In genomic region chr4:150220584-150220983, GRCm38 (mm10) we compare ENCODE assay signal across 9 mouse cellular contexts. TPM values are rescaled to one million over a fixed set of nuclear protein-coding genes. Genes with fewer than 3 reads are reported as not detected.
DNase-seq lines count a peak whose midpoint lies in the region; ATAC-seq and TF ChIP-seq lines count a peak whose summit lies in the region.
"Had no signal": no experiment of that assay in that cellular context is flagged by ENCODE, and none has a peak within 500 bp of the region (broad histone marks: within the 10 kb centered on the region; RNA-seq: fewer than 3 reads in every experiment).

No protein-coding gene starts in this region.

- no peaks in the 10 kb centered on the region for H3K36me3 ChIP-seq in midbrain, embryonic 10.5 days
- H3K36me3 ChIP-seq in midbrain, postnatal 0 days (ENCODE audit: insufficient read depth, low read length) = no peaks in the 10 kb centered on the region
- H3K36me3 ChIP-seq in embryonic facial prominence, embryonic 14.5 days (ENCODE audit: control insufficient read depth, insufficient read depth, low read length) = no peaks in the 10 kb centered on the region
- no peaks in the 10 kb centered on the region for H3K36me3 ChIP-seq in kidney, postnatal 0 days (ENCODE audit: insufficient read depth, low read length)

- no peak for ATAC-seq in midbrain, postnatal 0 days (ENCODE audit: low FRiP score)
- ATAC-seq in embryonic facial prominence, embryonic 14.5 days (ENCODE audit: low read depth) = no peak
- peak; percentile 91 for ATAC-seq in kidney, postnatal 0 days (replicated peaks; ENCODE audit: low FRiP score, low read depth)

- no peak overlapping the region for H3K9ac ChIP-seq in midbrain, postnatal 0 days (replicated peaks; ENCODE audit: low read length, poor library complexity, severe bottlenecking)
- H3K9ac ChIP-seq in embryonic facial prominence, embryonic 14.5 days (ENCODE audit: low read depth, low read length) = no peak overlapping the region
- no peak overlapping the region for H3K9ac ChIP-seq in kidney, postnatal 0 days (ENCODE audit: low read depth, low read length)

- DNase-seq in midbrain, embryonic 10.5 days (ENCODE audit: low spot score) = no peak
- no peak for DNase-seq in midbrain, postnatal 0 days (ENCODE audit: low spot score)
- DNase-seq in embryonic facial prominence, embryonic 14.5 days (ENCODE audit: low spot score) = no peak
- DNase-seq in kidney, postnatal 0 days (ENCODE audit: low spot score) = peak; percentile 69
- peak; percentile 68 for DNase-seq in lung, postnatal 10 days
- DNase-seq in cerebellum, adult 8-10 months = no peak
- no peak for DNase-seq in layer of hippocampus, postnatal 14 days (ENCODE audit: low spot score in 2 of 2)
- no peak for DNase-seq in cerebellum, postnatal 36 days

- no peak for TF ChIP-seq CTCF in midbrain, postnatal 0 days (IDR thresholded peaks at IDR 0.05)
- TF ChIP-seq CTCF in kidney, postnatal 0 days (IDR thresholded peaks at IDR 0.05; ENCODE audit: low read depth) = no peak

- H3K27ac ChIP-seq in midbrain, embryonic 10.5 days (replicated peaks) = no peak overlapping the region
- H3K27ac ChIP-seq in midbrain, postnatal 0 days (ENCODE audit: low read depth, low read length) = no peak overlapping the region
- H3K27ac ChIP-seq in embryonic facial prominence, embryonic 14.5 days (replicated peaks; ENCODE audit: low read depth, low read length) = no peak overlapping the region
- H3K27ac ChIP-seq in kidney, postnatal 0 days = no peak overlapping the region

- peak overlapping the region; percentile 16 for H3K4me3 ChIP-seq in midbrain, embryonic 10.5 days
- H3K4me3 ChIP-seq in midbrain, postnatal 0 days (ENCODE audit: low read depth, low read length) = no peak overlapping the region
- peak overlapping the region; percentile 21; the same call in 1 of the 2 replicates for H3K4me3 ChIP-seq in embryonic facial prominence, embryonic 14.5 days (ENCODE audit: low read depth, low read length)
- H3K4me3 ChIP-seq in kidney, postnatal 0 days (replicated peaks; ENCODE audit: low read depth, low read length) = no peak overlapping the region

- H3K4me2 ChIP-seq in midbrain, postnatal 0 days (ENCODE audit: low read depth, low read length, poor library complexity, severe bottlenecking) = no peak overlapping the region
- peak overlapping the region; percentile 55 for H3K4me2 ChIP-seq in embryonic facial prominence, embryonic 14.5 days (ENCODE audit: low read depth, low read length)
- H3K4me2 ChIP-seq in kidney, postnatal 0 days (ENCODE audit: low read length) = peak overlapping the region; percentile 30

- H3K4me1 ChIP-seq in midbrain, embryonic 10.5 days = peaks cover 22% of the 10 kb centered on the region
- no peaks in the 10 kb centered on the region for H3K4me1 ChIP-seq in midbrain, postnatal 0 days (ENCODE audit: insufficient read depth, low read length)
- 0 out of 2 replicates have a peak, but pooled peaks cover 3% of the 10 kb centered on the region for H3K4me1 ChIP-seq in embryonic facial prominence, embryonic 14.5 days (ENCODE audit: control insufficient read depth, insufficient read depth, low read length)
- H3K4me1 ChIP-seq in kidney, postnatal 0 days (replicated peaks; ENCODE audit: insufficient read depth, low read length) = 0 out of 2 replicates have a peak, but pooled peaks cover 2% of the 10 kb centered on the region

- peaks cover 13% of the 10 kb centered on the region; the same call in 1 of the 2 replicates for H3K27me3 ChIP-seq in midbrain, embryonic 10.5 days (ENCODE audit: low read depth, poor library complexity, severe bottlenecking)
- H3K27me3 ChIP-seq in midbrain, postnatal 0 days (ENCODE audit: insufficient read depth, low read length) = no peaks in the 10 kb centered on the region
- no peaks in the 10 kb centered on the region for H3K27me3 ChIP-seq in embryonic facial prominence, embryonic 14.5 days (replicated peaks; ENCODE audit: control insufficient read depth, insufficient read depth, low read length)
- no peaks in the 10 kb centered on the region for H3K27me3 ChIP-seq in kidney, postnatal 0 days (ENCODE audit: insufficient read depth, low read length)

- no peaks in the 10 kb centered on the region for H3K9me3 ChIP-seq in midbrain, embryonic 10.5 days (replicated peaks)
- no peaks in the 10 kb centered on the region for H3K9me3 ChIP-seq in midbrain, postnatal 0 days (ENCODE audit: low read length)
- H3K9me3 ChIP-seq in embryonic facial prominence, embryonic 14.5 days (ENCODE audit: control insufficient read depth, low read length) = no peaks in the 10 kb centered on the region
- H3K9me3 ChIP-seq in kidney, postnatal 0 days (replicated peaks; ENCODE audit: low read length) = no peaks in the 10 kb centered on the region

- 20% methylated on average over 11 of the region's 11 CpGs for WGBS in midbrain, embryonic 10.5 days
- 25% methylated on average over 11 of the region's 11 CpGs for WGBS in midbrain, postnatal 0 days
- 13% methylated on average over 11 of the region's 11 CpGs for WGBS in embryonic facial prominence, embryonic 14.5 days
- 20% methylated on average over 11 of the region's 11 CpGs for WGBS in kidney, postnatal 0 days

RNA-seq across cellular contexts. Expression of gene Eno1, which starts 15.9 kb away (rescaled TPM):
- 2,531 and 3,331 TPM in 2 replicates for polyA plus RNA-seq in midbrain, embryonic 10.5 days (2016; fragmentation: Nextera tagmentation; extraction: Ambion mirVana)
- total RNA-seq in midbrain, postnatal 0 days (2014; rRNA removed) = 438 and 440 TPM in 2 replicates
- 1,069 and 1,129 TPM in 2 replicates for polyA plus RNA-seq in midbrain, postnatal 0 days (2015; fragmentation: Nextera tagmentation; extraction: Ambion mirVana)
- polyA plus RNA-seq in embryonic facial prominence, embryonic 14.5 days (2014; fragmentation: Nextera tagmentation; extraction: Ambion mirVana) = 1,320 and 1,483 TPM in 2 replicates
- polyA plus RNA-seq in kidney, postnatal 0 days (2015; fragmentation: Nextera tagmentation; extraction: Ambion mirVana) = 1,062 and 1,157 TPM in 2 replicates
- total RNA-seq in layer of hippocampus, postnatal 14 days (2021) = 100 to 1,000 TPM; 395 to 425 TPM

RNA-seq across cellular contexts. Expression of gene Car6, which starts 19.5 kb away (rescaled TPM):
- 0.12 TPM in 1 of 2 replicates, not detected in the other for polyA plus RNA-seq in midbrain, embryonic 10.5 days (2016; fragmentation: Nextera tagmentation; extraction: Ambion mirVana)
- total RNA-seq in midbrain, postnatal 0 days (2014; rRNA removed) = not detected in 2 replicates
- polyA plus RNA-seq in midbrain, postnatal 0 days (2015; fragmentation: Nextera tagmentation; extraction: Ambion mirVana) = not detected in 2 replicates
- polyA plus RNA-seq in embryonic facial prominence, embryonic 14.5 days (2014; fragmentation: Nextera tagmentation; extraction: Ambion mirVana) = not detected in 2 replicates
- polyA plus RNA-seq in kidney, postnatal 0 days (2015; fragmentation: Nextera tagmentation; extraction: Ambion mirVana) = not detected in 2 replicates
- not detected for total RNA-seq in layer of hippocampus, postnatal 14 days (2021)
- total RNA-seq: adrenal gland, postnatal 4 days had no signal

Comparison
In these comparisons a context has a peak if more than half of its experiments do, and no peak if none do; other contexts are left out.
1. H3K4me3 ChIP-seq: peak in midbrain, embryonic 10.5 days (single experiment) and embryonic facial prominence, embryonic 14.5 days (single experiment); none in midbrain, postnatal 0 days (single experiment) and kidney, postnatal 0 days (single experiment).
2. DNase-seq: peak in kidney, postnatal 0 days (single experiment) and lung, postnatal 10 days (single experiment); none in midbrain, embryonic 10.5 days (single experiment), midbrain, postnatal 0 days (single experiment), embryonic facial prominence, embryonic 14.5 days (single experiment), cerebellum, adult 8-10 months (single experiment), layer of hippocampus, postnatal 14 days (0 of 2) and cerebellum, postnatal 36 days (0 of 2).